Mouse (Mus musculus): Measurements from ENCODE around the gene Igfbp3.

The Igfbp3 gene

DNA sequence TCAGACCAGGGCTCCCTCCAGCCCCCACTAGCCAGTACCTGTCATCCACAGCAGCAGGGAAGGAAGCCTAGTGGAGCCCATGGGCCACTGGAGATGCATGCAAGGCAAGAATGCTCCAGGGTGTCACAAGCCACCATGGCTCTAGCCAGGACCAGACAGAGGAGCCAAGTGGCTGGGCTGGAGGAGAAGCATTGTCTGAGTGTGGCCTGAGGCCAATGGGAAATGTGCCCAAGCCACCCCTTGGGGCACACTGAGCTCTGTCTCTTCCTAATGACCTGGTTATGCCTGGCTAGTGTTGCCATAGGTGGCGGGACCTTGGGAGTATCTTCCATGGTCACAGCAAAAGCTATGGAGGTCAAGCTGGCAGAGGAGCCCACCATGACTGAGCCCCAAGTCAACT lies 44.1 kb downstream of the Igfbp3 start:
- DNase-seq (ENCODE audit: low spot score in 2 of 2), result no peak

DNA sequence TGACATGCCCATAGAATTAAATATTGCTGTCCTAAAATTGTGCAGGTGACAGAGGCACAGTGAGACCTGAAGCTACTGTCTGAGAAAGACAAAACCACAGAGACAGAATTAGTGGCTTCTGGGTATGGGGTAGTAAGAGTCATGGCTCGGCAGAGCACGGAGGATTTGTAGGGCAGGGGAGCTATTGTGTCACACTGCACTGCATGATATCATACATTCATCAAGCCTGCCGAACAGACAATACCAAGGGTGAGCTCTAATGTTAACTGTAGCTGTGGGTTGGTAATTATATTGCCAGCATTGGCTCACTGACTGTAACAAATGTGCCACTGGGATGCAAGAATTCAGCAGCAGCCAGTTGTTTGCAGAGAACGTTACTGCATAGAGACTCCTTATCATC lies 49.3 kb downstream of the Igfbp3 start:
- DNase-seq (ENCODE audit: low spot score in 2 of 2), result no peak

DNA sequence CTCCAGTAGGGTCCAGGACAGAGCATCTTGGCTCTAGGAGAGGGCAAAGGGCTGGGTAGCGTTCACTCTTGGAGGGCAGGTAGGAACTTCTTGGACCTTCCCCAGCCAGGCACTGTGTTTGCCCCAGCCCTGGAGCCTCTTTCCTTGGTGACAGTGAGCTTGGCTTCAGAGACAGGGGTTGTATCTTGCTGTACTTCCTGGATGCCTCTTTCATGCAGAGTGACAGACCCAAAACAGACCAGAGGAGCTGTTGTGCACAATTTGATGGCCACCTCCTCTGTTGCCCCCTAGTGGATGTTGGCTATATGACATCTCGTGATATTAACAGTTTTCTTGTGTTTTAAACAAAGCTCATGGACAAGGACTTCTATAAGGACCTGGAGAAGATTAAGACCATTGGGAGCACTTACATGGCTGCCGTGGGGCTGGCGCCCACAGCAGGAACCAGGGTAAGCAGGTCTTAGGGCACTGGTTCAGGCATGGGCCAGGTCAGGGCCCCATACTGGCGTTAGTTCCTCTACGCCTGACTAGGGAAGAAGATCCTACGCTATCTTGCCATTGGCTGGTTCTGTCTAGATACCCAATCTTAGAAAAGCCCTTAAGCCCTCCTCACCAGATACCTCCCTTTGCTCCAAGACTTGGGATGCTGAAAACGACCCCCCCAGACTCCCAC lies 52.1 kb downstream of the Igfbp3 start:
- no peak for DNase-seq (ENCODE audit: low spot score in 2 of 2)

- no peak for DNase-seq (ENCODE audit: low spot score in 2 of 2)
Observed at GRCm38 (mm10) chr11:7160637-7161101, 53.1 kb downstream of the Igfbp3 start.

GRCm38 (mm10) chr11:7160146-7160545 lies 53.6 kb downstream of the Igfbp3 start:
- no peak for DNase-seq (ENCODE audit: low spot score in 2 of 2)

- DNase-seq (ENCODE audit: low spot score in 2 of 2), result no peak
Observed at GRCm38 (mm10) chr11:7158196-7158595, 55.5 kb downstream of the Igfbp3 start.

DNA sequence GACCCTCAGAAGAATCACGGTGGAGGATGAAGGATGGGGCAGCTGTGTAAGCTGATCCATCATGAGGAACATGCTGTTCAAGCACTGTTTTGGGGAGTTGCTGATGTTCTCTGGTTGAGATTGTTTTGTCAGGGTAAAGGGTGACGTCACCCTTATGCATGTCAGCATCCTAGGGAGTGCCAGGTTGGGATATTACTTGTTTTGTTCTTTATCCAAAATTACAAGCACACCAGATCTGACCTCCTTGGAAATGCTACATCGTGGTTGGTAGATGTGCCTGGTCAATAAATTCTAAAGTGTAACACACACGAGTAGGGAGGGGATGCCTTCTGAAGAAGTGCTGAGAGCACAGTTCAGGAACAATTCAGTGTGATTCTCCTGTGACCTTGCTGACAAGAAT lies 57.3 kb downstream of the Igfbp3 start:
- DNase-seq (ENCODE audit: low spot score in 2 of 2), result no peak
